Mouse (Mus musculus): ENCODE data around the gene Lrrc28.
"Not testable (repeated sequence)": the region's sequence is repeated elsewhere in the genome, so short reads cannot be mapped to it uniquely, and the experiment has no call there.

The Lrrc28 gene

GRCm38 (mm10) chr7:67528821-67529221, 116.2 kb downstream of the Lrrc28 start:
- peak; percentile 44 for DNase-seq (ENCODE audit: low spot score)

DNA sequence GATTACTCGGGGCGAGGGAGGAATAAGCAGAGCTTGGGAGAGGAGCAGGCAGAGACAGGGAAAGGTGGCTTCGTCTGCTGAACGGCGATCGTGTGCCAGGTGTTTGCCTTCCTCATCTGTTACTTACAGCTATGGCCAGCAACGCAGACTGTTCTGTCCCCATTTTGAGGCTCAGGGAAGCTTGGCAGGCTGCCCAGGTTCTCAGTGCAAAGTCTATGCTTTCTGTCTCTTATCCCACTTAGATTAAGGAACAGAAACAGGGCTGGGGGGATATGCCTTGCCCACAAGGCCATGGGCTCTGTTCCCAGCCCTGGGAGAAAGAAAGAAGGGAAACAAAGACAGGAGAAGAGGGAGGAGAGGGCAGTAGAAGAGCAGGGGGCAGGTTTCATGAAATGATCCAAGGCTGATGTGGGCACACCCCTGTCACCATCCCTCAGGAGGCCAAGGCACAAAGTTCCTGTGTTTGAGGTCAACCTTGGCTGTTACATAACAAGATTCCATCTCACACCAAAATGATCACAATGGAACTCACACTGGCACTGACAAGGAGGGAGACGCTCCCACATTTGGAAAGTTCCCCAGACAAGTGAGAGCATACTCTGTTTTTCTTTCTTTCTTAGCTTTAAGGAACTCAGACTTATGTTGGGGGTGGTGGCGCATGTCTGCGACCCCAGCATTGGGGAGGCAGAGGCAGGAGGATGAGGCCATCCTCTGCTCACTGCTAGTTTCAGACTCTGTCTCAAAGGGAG, 116.8 kb downstream of the Lrrc28 start:
- peak; percentile 85 for DNase-seq (ENCODE audit: low spot score)

DNA sequence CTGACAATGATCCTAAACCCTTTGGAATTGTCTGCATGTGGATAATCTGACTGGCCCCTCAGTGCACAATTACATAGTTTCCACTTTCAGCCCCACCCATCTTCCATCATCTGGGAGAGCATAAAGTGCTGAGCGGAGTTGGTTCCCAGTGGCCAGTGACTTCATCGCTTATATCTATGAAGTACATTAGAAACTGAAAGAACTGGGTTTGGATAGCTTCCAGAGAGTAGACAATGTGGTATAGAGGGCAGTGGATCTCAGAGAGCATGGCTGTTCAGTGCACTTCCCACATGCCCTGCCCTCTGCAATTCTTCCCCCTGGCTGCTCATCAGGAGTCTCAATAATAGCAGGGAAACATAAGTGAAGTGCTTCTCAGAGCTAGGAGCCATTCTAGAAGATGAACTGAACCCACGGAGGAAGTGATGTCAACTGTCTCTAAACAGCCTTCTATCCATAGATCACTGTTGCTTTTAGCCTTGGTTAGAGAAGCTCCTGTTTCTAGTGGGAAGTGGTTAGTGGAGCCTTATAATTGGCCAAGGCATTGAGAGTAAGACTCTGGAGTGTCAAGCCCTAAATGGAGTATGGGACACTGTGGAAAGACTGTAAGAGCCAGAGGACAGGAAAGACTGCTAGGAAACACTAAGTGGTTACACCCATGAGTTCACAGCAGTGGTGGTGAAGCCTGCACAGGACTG, 119.0 kb downstream of the Lrrc28 start:
- no peak for DNase-seq (ENCODE audit: low spot score)

- not testable (repeated sequence) for DNase-seq (ENCODE audit: low spot score)
These were observed 121.0 kb downstream of the Lrrc28 start for GRCm38 (mm10) chr7:67524069-67524468.

DNA sequence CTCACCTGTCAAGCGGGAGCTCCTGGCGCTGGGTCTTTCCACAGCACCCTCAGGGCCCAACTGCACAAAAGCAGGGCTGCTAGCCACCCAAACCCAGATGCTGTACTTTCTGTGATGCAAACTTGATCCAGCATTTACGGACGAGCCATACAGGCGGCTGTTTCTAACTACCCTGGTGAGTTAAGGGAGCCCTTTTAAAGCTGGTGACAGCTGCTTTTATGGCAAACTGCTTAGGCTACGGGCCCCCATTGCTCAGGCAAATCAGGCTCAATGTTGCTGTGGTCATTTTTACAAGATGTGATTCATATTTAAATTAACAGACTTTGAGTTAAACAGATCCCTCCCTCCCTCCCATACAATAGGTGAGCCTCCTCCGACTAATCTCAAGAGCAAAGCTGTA, 121.7 kb downstream of the Lrrc28 start:
- no peak for DNase-seq (ENCODE audit: low spot score)

DNA sequence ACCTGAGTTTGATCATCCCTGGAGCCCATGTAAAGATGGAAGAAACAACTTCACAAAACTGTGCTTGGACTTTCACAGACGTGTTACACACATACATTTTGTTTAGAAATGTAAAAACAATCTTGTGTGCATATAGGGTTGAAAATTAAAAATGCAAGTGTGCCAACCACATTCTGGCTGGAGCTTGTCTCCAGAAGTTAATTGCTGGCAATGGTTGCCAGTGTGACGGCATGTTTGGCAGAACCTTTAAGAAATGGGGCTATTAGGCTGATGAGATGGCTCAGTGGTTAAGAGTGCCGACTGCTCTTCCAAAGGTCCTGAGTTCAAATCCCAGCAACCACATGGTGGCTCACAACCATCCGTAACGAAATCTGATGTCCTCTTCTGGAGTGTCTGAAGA, 123.3 kb downstream of the Lrrc28 start:
- DNase-seq (ENCODE audit: low spot score), result not testable (repeated sequence)

- no peak for DNase-seq (ENCODE audit: low spot score)
These were observed 124.1 kb downstream of the Lrrc28 start for GRCm38 (mm10) chr7:67520959-67521358.

- DNase-seq (ENCODE audit: low spot score), result no peak
These were observed 125.1 kb downstream of the Lrrc28 start for GRCm38 (mm10) chr7:67520001-67520400.

- no peak for DNase-seq (ENCODE audit: low spot score)
These were observed 129.4 kb downstream of the Lrrc28 start for GRCm38 (mm10) chr7:67515621-67516020.

DNA sequence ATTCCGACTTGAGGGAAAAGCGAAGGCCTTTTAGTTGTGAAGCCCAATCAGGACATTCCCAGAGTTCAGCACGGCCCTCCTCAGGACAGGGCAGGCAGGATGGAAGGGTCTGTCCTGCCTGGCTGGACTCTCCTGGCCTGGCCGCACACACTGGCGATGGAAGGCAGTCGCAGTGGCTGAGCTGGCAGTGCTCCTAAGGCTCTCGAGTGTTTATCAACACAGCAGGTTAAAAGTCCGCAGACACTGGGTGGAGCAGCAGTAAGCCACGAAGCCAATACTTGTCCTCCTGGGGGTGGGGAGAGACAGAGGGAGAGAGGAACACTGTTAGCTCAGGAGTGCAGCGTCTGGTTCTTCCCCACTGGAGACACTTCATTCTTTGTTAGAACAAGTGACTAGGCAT, 130.2 kb downstream of the Lrrc28 start:
- no peak for DNase-seq (ENCODE audit: low spot score)

- no peak for DNase-seq (ENCODE audit: low spot score)
These were observed 130.7 kb downstream of the Lrrc28 start for GRCm38 (mm10) chr7:67514380-67514779.

- no peak for DNase-seq (ENCODE audit: low spot score)
These were observed 131.4 kb downstream of the Lrrc28 start for GRCm38 (mm10) chr7:67513656-67514055.

DNA sequence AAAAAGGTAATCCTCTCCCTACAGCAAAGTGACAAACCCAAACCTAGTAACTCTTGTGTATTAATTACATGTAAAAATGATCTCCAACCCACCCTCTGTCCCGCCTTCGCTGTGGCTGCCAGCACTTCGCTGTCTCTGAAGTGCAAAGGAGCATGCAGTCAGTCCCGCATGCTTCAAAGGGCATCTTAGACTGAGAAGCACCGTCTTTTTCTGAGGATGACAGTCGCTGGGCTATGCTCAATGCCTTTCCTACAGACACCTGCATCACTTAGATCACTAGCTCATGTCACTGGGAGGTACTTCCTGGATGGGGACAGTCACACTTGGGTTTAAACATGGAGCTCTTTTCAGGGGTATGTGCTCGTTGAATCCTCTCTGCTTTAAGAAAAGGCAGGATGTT, 133.5 kb downstream of the Lrrc28 start:
- no peak for DNase-seq (ENCODE audit: low spot score)

- DNase-seq (ENCODE audit: low spot score), result no peak
These were observed 141.6 kb downstream of the Lrrc28 start for GRCm38 (mm10) chr7:67503281-67504010.

GRCm38 (mm10) chr7:67502631-67503030, 142.4 kb downstream of the Lrrc28 start:
- no peak for DNase-seq (ENCODE audit: low spot score)

DNA sequence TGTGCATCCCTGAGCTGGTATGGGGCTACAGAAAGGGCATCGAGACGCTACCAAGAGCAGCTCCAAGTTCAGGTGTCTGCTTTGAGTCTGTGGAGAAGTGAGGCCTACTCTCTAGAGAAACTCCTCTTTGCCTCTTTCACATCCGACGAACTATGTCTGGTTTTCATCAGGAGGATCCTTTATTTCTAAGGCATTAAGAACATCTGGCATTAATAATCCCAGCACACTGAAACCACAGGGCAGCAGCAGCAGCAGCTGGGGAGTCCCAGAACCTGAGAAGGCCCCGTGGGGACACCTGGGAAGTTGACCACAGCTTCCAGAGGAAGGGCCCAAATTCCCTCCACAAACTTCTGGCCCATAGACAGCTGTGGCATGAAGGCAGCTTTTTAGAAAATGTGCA, 144.2 kb downstream of the Lrrc28 start:
- DNase-seq (ENCODE audit: low spot score), result no peak

GRCm38 (mm10) chr7:67500076-67500828, 144.8 kb downstream of the Lrrc28 start:
- DNase-seq (ENCODE audit: low spot score), result no peak

DNA sequence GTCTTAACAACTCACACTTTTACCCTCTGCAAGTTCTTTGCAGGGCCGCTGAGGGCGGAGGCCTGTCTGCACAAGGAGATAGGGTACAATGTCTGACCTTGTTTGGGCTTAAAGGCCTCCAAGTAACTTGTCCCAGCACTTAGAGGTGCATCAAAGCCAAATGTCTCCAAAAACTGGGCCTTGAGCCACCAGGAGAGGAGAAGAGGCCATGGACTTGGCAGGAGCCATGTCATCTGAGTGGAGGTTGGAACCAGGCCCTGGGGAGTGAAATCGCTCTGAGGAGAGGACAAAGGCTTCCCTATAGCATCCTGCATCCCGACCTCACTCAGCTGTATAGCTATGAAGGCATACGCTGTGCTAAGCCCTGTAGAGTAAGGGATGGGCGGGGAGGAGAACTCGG, 145.6 kb downstream of the Lrrc28 start:
- DNase-seq (ENCODE audit: low spot score), result no peak

- no peak for DNase-seq (ENCODE audit: low spot score)
These were observed 151.0 kb downstream of the Lrrc28 start for GRCm38 (mm10) chr7:67493795-67494687.

GRCm38 (mm10) chr7:67487889-67488411, 157.1 kb downstream of the Lrrc28 start:
- peak; percentile 57 for DNase-seq (ENCODE audit: low spot score)
